Mouse (Mus musculus) thymus, adult 2 months (tissue): ENCODE data around the gene Telo2. TPM values are rescaled to one million over a fixed set of nuclear protein-coding genes. Genes with fewer than 3 reads are reported as not detected.
"Not testable (repeated sequence)": the region's sequence is repeated elsewhere in the genome, so short reads cannot be mapped to it uniquely, and the experiment has no call there.

Source experiments
- DNase-seq: peaks from one replicate; pipeline ENCODE4 v3.0.0; 2021
- H3K27ac ChIP-seq: fragments of 200-500 bp; 2 replicates; pipeline ENCODE4 v1.5.1; 2012; ENCODE audit warnings: low read length, control low read depth; ENCODE audit not compliant: control insufficient read depth, insufficient read depth
- H3K27me3 ChIP-seq: fragments of 200-500 bp; 2 replicates; pipeline ENCODE4 v1.6.1; 2012; ENCODE audit warnings: mild to moderate bottlenecking, low read length, moderate library complexity, mixed read lengths; ENCODE audit not compliant: control insufficient read depth, insufficient read depth
- H3K36me3 ChIP-seq: fragments of 200-500 bp; 2 replicates; pipeline ENCODE4 v1.6.1; 2012; ENCODE audit warnings: mild to moderate bottlenecking, low read length, moderate library complexity; ENCODE audit not compliant: control insufficient read depth, insufficient read depth
- H3K4me1 ChIP-seq: fragments of 200-500 bp; replicated peaks from 2 replicates; pipeline ENCODE4 v1.6.1; 2012; ENCODE audit warnings: low read length; ENCODE audit not compliant: control insufficient read depth, insufficient read depth
- H3K4me3 ChIP-seq: fragments of 200-500 bp; 2 replicates; pipeline ENCODE4 v1.5.1; 2012; ENCODE audit warnings: mild to moderate bottlenecking, low read length, control low read depth, moderate library complexity; ENCODE audit not compliant: control insufficient read depth, insufficient read depth
- CTCF ChIP-seq: fragments of 200-500 bp; IDR thresholded peaks from 2 replicates; pipeline ENCODE4 v1.5.1; 2012; ENCODE audit warnings: mild to moderate bottlenecking, control low read depth, low read length, moderate library complexity, borderline replicate concordance; ENCODE audit not compliant: control insufficient read depth, poor library complexity, insufficient read depth; ENCODE audit errors: extremely low read depth
- POLR2A ChIP-seq: fragments of 200-500 bp; IDR thresholded peaks from 2 replicates; pipeline ENCODE4 v1.6.1; 2012; ENCODE audit warnings: mild to moderate bottlenecking, low read length, control low read depth, moderate library complexity; ENCODE audit not compliant: control insufficient read depth, poor library complexity, insufficient read depth; ENCODE audit errors: extremely low read depth
- WGBS: fragments of 180-500 bp; shearing (Covaris S2); methylation state at CpG from one replicate; pipeline ENCODE4 v1.1.7; 2018; 5-methylcytosine and 5-hydroxymethylcytosine counted together
- polyA plus RNA-seq: library from polyadenylated mRNA; depleted of rRNA; stranded (reverse); fragments of >200 nt; gene quantifications from 2 replicates; pipeline ENCODE4 v1.2.3, GENCODE M21; 2012

The Telo2 gene
- polyA plus RNA-seq, 1 experiment, result 28.1 TPM

- peaks cover 5% of the 10 kb centered on the region for H3K4me1 ChIP-seq
- no peak overlapping the region for H3K27ac ChIP-seq
- H3K36me3 ChIP-seq, result no peaks in the 10 kb centered on the region
- TF ChIP-seq CTCF, result no peak
- no peak for TF ChIP-seq POLR2A
- no peak overlapping the region for H3K4me3 ChIP-seq
- no peak for DNase-seq
- H3K27me3 ChIP-seq, result no peaks in the 10 kb centered on the region
- WGBS, result 95% methylated on average over 6 of the region's 6 CpGs
Observed at GRCm38 (mm10) chr17:25135622-25136021, 19.9 kb upstream of the Telo2 start.

- under 1% methylated on average over 40 of the region's 40 CpGs for WGBS
- Histone ChIP-seq H3K36me3 (no peaks in the 10 kb centered on the region), H3K27me3 (no peaks in the 10 kb centered on the region), H3K4me3 (peak within 1 kb of the TSS; percentile 84), H3K4me1 (peaks cover 5% of the 10 kb centered on the region), H3K27ac (no peak within 1 kb of the TSS)
- TF ChIP-seq CTCF (no peak), POLR2A (peak; percentile 56; the same call in 1 of the 2 replicates)
- peak; percentile 91 for DNase-seq
Observed at GRCm38 (mm10) chr17:25133275-25133698, 17.5 kb upstream of the Telo2 start, which contains the start of gene Clcn7. Clcn7 (plus strand) TSS chr17:25133391.

GRCm38 (mm10) chr17:25130060-25130459 lies 14.3 kb upstream of the Telo2 start:
- DNase-seq, result no peak
- no peak overlapping the region for H3K4me3 ChIP-seq
- H3K36me3 ChIP-seq, result no peaks in the 10 kb centered on the region
- no peaks in the 10 kb centered on the region for H3K27me3 ChIP-seq
- TF ChIP-seq CTCF, result no peak
- TF ChIP-seq POLR2A, result no peak
- H3K27ac ChIP-seq, result no peak overlapping the region
- peaks cover 5% of the 10 kb centered on the region for H3K4me1 ChIP-seq
- 94% methylated on average over 1 of the region's 1 CpGs for WGBS

GRCm38 (mm10) chr17:25127681-25128080 lies 11.9 kb upstream of the Telo2 start:
- no peaks in the 10 kb centered on the region for H3K36me3 ChIP-seq
- WGBS, result 82% methylated on average over 9 of the region's 9 CpGs
- no peaks in the 10 kb centered on the region for H3K27me3 ChIP-seq
- H3K4me1 ChIP-seq, result no peaks in the 10 kb centered on the region
- DNase-seq, result no peak
- H3K27ac ChIP-seq, result no peak overlapping the region
- no peak overlapping the region for H3K4me3 ChIP-seq
- TF ChIP-seq POLR2A, result no peak
- TF ChIP-seq CTCF, result no peak

- WGBS, result 62% methylated on average over 8 of the region's 8 CpGs
- Histone ChIP-seq H3K36me3 (no peaks in the 10 kb centered on the region), H3K27me3 (no peaks in the 10 kb centered on the region), H3K4me3 (no peak overlapping the region), H3K27ac (no peak overlapping the region), H3K4me1 (no peaks in the 10 kb centered on the region)
- no peak for DNase-seq
- TF ChIP-seq CTCF, result no peak
- TF ChIP-seq POLR2A, result no peak
Observed at GRCm38 (mm10) chr17:25127079-25127478, 11.3 kb upstream of the Telo2 start.

GRCm38 (mm10) chr17:25125442-25126060 lies 9.8 kb upstream of the Telo2 start:
- H3K27ac ChIP-seq, H3K4me3 ChIP-seq, DNase-seq, H3K36me3 ChIP-seq, H3K4me1 ChIP-seq, H3K27me3 ChIP-seq: not testable (repeated sequence)
- 69% methylated on average over 3 of the region's 3 CpGs for WGBS

- peak; percentile 51 for DNase-seq
- no peaks in the 10 kb centered on the region for H3K27me3 ChIP-seq
- 26% methylated on average over 7 of the region's 7 CpGs for WGBS
Observed at GRCm38 (mm10) chr17:25123979-25124378, 8.2 kb upstream of the Telo2 start.

More at GRCm38 (mm10) chr17:25123979-25124378, 8.2 kb upstream of the Telo2 start:
- H3K4me1 ChIP-seq, result no peaks in the 10 kb centered on the region
- H3K27ac ChIP-seq, result no peak overlapping the region
- no peak overlapping the region for H3K4me3 ChIP-seq
- H3K36me3 ChIP-seq, result no peaks in the 10 kb centered on the region
- peak; percentile 41; the same call in 1 of the 2 replicates for TF ChIP-seq CTCF
- no peak for TF ChIP-seq POLR2A
